Mouse (Mus musculus) liver, adult 2 months (tissue): Measurements from ENCODE around the gene Plp2.

Experiments
- CTCF ChIP-seq: fragments of 200-500 bp; IDR thresholded peaks from 2 replicates; pipeline ENCODE4 v1.5.1; 2011; ENCODE audit warnings: low read depth, low read length, control low read depth
- POLR2A ChIP-seq: fragments of 200-500 bp; IDR thresholded peaks from 2 replicates; pipeline ENCODE4 v1.6.1; 2011; ENCODE audit warnings: low read length, control low read depth; ENCODE audit not compliant: insufficient read depth; ENCODE audit errors: extremely low read depth

GRCm38 (mm10) chrX:7675001-7675380 is 3.8 kb upstream of the Plp2 start:
- TF ChIP-seq POLR2A = no peak
- TF ChIP-seq CTCF = no peak
